ENCODE assay signal across 13 mouse cellular contexts in the genomic region with DNA sequence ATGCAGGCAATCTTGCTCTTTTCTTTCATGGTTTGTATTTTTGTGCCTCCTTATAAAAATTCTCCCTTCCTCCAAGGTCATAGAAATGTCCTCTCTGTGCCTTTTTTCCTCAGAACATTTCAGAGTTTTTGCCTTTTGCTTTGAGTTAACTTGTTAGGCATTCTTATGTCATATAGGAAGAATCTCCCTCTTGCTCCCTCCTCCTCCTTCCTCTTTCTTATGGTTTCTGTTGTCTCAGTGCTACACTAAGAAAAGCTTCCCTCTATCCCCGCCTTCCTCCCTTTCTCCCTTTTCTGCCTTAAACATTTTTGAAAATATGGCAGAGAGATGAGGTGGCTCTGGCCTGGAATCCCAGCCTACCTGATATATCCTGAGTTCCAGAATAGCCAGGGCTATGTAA.
"Had no signal": no experiment of that assay in that cellular context is flagged by ENCODE, and none has a peak within 500 bp of the region (broad histone marks: within the 10 kb centered on the region; RNA-seq: fewer than 3 reads in every experiment).

No protein-coding gene starts in this region.

- H3K27ac ChIP-seq: liver, embryonic 15.5 days; lung, embryonic 15.5 days; midbrain, embryonic 10.5 days; midbrain, embryonic 12.5 days; neural tube, embryonic 12.5 days had no signal

- H3K4me3 ChIP-seq: liver, embryonic 15.5 days; lung, embryonic 15.5 days; midbrain, embryonic 10.5 days; midbrain, embryonic 12.5 days; neural tube, embryonic 12.5 days had no signal

- ATAC-seq: liver, postnatal 0 days had no signal

- H3K36me3 ChIP-seq: liver, embryonic 15.5 days; lung, embryonic 15.5 days; midbrain, embryonic 10.5 days; midbrain, embryonic 12.5 days; neural tube, embryonic 12.5 days had no signal

- DNase-seq: liver, postnatal 0 days; lung, adult 2 months; lung, postnatal 14 days; midbrain, embryonic 14.5 days; right cerebral cortex, postnatal 14 days; thymus, adult 18-20 months; thymus, postnatal 14 days; thymus, postnatal 36 days had no signal
